Mouse (Mus musculus) embryonic fibroblast, embryonic 13.5 days (primary cell): ENCODE data around the gene Raet1e. TPM values are rescaled to one million over a fixed set of nuclear protein-coding genes. Genes with fewer than 3 reads are reported as not detected.
"Not testable (repeated sequence)": the region's sequence is repeated elsewhere in the genome, so short reads cannot be mapped to it uniquely, and the experiment has no call there.

Experiments
- H3K27ac ChIP-seq: 2 replicates; pipeline ENCODE4 v1.5.1; 2012; ENCODE audit warnings: low read length, control low read depth, inconsistent platforms; ENCODE audit not compliant: insufficient read depth
- H3K4me1 ChIP-seq: 2 replicates; pipeline ENCODE4 v1.6.1; 2011; ENCODE audit warnings: low read length; ENCODE audit not compliant: control insufficient read depth, insufficient read depth
- H3K4me3 ChIP-seq: 2 replicates; pipeline ENCODE4 v1.5.1; 2011; ENCODE audit warnings: mild to moderate bottlenecking, control low read depth, low read length; ENCODE audit not compliant: insufficient read depth
- CTCF ChIP-seq: IDR thresholded peaks from 2 replicates; pipeline ENCODE4 v1.5.1; 2011; ENCODE audit warnings: mild to moderate bottlenecking, control low read depth, low read length, moderate library complexity, borderline replicate concordance; ENCODE audit not compliant: insufficient read depth
- POLR2A ChIP-seq: IDR thresholded peaks from 2 replicates; pipeline ENCODE4 v1.6.1; 2011; ENCODE audit warnings: low read depth, mild to moderate bottlenecking, control low read depth, low read length, moderate library complexity
- polyA plus RNA-seq: library from polyadenylated mRNA; stranded (reverse); fragments of >200 nt; gene quantifications from 2 replicates; pipeline ENCODE4 v1.2.4, GENCODE M21; 2011; ENCODE audit warnings: low read depth; ENCODE audit not compliant: missing spikeins, insufficient read length

The Raet1e gene
- polyA plus RNA-seq, 1 experiment, result 56.9 TPM

DNA sequence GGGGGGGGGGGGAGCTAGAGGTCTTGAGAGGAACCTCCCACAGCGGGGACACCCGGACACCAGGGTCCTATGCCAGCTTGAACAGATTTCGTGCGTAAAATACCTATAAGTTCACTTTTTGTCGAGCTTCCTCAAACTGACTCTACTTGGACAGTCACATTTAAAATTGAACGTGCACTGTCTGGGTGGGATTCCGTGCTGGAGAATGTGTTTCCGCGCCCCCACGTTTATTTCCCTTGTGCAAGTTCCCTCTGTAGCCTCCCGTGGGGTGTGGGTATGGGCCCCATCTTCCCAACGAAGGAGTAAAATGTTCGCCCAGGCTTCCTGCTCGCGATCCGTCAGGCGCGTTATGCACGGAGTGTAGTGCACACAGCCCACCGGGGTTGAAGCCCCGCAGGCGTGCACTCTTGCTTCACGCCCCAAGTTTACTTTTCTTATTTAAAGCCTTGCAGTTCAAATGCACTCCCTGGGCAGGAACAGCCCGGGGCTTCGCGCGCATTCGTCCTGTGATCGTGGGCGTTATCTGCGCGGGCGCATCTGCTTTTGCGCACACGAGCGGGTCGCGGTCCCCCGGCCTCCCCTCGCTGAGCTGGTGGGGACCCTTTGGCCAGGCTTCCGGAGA lies 115.4 kb downstream of the Raet1e start:
- TF ChIP-seq CTCF, result no peak
- no peak for TF ChIP-seq POLR2A
- H3K27ac ChIP-seq, result no peak overlapping the region
- peak overlapping the region; percentile 30; the same call in 1 of the 2 replicates for H3K4me3 ChIP-seq

DNA sequence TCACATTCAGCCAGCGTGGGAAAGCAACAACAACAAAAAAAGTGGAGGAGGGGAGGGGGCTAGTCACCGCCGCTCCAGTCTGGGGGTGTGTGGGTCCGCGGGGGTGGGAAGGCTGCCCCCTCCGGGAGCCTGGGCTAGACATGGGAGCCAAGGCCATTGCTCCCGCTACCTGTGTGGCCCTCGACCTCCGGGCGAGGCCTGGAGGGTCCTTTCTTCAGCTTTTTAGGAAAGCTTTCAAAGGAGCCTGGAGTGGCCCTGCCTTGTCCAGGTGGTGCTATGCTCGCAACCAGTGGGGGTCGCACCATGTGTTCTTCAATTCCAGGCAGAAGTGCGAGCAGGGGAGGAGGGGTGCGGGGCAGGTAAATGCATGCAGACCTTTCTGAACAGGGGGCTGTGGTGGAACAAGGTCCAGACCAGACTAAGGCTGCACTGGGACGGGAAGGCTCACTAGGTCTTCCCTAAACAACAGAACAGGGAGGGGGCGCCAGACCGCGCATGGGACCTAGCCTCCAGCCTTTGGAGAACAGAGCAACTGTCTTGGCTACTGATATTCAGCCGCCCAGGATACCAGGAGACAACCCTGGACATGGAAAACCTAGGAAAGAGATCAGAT lies 116.2 kb downstream of the Raet1e start:
- no peak overlapping the region for H3K27ac ChIP-seq
- H3K4me1 ChIP-seq, result no peaks in the 10 kb centered on the region
- TF ChIP-seq POLR2A (no peak), CTCF (no peak)
- no peak overlapping the region for H3K4me3 ChIP-seq

More for the DNA sequence above, 115.4 kb downstream of the Raet1e start:
- no peaks in the 10 kb centered on the region for H3K4me1 ChIP-seq

DNA sequence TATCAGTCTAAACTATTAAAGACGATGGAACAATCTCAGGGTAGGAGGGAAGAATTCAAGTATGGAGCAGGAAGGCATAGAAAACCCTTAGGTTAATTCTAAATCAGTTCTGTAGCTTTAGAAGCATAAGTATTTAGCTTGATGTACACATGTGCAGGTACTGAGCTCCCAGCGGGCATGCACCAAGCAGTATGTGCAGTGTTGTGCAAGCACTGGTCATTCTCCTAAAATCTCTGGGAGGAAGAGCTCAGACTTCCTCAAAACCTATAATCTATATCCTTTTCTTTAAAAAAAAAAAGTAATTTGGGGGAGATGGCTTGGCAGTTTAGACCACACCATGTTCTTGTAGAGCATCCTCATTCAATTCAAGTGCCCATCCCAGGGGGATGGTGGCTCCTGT lies 120.1 kb downstream of the Raet1e start:
- not testable (repeated sequence) for H3K27ac ChIP-seq, H3K4me3 ChIP-seq, H3K4me1 ChIP-seq

DNA sequence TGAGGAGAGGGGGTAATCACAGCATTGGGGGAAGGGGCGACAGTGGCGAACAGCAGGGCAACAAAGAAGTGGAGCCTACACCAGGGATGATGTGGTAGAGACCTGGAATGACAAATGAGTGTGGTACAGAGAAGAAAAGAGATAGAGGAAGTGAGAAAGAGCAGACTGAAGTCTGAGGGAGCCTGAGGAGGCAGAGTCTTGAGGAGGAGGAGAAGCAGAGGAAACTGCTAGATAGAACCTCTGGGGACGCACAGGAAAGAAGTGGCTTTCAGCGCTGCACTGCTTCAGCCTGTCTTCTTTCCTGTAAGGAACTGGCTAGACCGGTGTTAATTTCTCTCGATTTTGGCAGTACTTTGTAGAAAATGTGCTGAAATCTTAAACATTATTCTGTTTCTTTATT lies 124.4 kb downstream of the Raet1e start:
- TF ChIP-seq POLR2A (no peak), CTCF (no peak)
- Histone ChIP-seq H3K27ac (no peak overlapping the region), H3K4me1 (no peaks in the 10 kb centered on the region), H3K4me3 (no peak overlapping the region)

DNA sequence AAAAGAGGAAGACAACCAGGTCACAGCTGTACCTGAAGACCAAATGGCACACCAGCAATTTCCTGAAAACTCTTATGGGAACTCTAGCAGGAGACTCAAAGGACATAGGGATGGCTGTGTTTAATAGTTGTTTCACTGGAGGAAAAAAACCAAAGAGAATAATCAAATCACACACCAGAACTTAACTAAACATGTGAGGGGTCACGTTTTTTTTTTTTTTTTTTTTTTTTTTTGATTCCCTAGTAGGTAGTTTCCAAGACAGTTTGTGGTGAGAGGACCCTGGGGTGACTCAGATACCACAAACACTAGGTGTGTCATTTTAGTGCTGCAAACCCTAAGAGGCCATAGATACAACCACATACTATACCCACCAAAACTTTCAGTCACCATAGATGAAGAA lies 137.3 kb downstream of the Raet1e start:
- Histone ChIP-seq H3K4me1 (no peaks in the 10 kb centered on the region), H3K27ac (no peak overlapping the region), H3K4me3 (no peak overlapping the region)
- TF ChIP-seq CTCF (no peak), POLR2A (no peak)

DNA sequence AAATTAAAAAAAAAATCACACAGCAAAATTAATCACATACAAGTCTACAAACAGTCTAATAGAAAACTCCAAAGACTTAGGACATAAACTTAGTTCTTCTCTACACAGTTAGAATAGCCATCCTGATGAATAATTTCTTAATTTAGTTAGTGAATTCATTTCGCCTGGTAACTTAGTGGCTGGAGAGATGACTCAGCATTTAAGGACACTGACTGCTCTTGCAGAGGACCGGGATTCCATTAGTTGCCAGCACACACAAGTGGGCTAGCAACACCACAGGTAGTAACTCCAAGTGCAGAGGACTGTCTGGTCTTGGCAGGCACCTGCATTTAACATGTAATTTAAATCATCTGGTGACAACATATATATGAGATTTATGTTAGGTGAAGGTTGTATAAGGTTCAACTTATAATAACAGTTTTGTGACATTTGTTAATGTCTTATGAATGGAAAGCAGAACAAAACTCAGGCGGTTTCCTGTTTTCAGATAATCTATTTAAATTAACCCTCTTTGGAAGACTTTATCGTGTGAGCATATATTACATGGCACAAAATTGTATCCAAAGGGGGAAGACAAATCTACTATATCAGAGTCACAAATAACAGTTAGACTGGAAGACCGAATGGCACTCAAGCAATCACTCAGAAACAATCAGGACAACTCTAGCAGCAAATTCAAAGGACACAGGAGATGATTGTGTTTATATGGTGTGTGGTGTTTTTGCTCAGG lies 138.8 kb downstream of the Raet1e start:
- Histone ChIP-seq H3K4me3 (no peak overlapping the region), H3K4me1 (no peaks in the 10 kb centered on the region), H3K27ac (no peak overlapping the region)
- TF ChIP-seq CTCF, result no peak
- no peak for TF ChIP-seq POLR2A

DNA sequence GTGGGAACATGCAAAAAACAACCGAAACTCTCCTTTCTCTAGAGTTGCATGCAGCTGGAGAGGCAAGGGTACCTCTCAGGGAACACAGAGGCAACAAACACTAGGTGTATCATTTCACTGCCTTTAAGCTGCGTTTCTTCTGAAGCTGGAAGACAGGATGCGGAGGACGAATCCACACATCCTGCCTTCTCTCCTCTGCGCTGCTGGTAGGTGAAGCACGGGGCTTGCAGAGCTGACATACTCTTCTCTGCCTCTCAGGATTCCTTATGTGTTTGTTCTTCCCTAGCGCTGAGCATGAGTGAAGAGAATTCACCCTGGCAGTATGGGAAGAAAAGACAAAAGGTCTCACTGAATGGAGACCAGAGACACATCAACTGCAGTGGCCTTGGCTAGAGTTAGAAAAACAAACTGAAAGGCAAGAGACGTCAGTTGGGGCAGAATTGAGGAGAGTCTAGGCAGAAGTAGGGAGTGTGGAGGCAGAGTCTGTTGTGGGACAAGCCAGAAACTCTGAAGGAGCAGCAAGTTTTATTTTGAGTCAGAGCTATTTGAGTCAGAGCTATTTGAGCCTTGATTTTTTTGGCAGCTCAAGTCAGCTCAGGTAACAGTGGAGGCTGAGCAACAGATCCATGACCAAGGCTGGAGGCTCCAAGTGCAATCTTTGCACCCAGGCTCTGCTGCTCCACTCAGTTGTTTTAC lies 139.5 kb downstream of the Raet1e start:
- H3K27ac ChIP-seq, result no peak overlapping the region
- TF ChIP-seq CTCF, result no peak
- TF ChIP-seq POLR2A, result no peak
- no peaks in the 10 kb centered on the region for H3K4me1 ChIP-seq
- no peak overlapping the region for H3K4me3 ChIP-seq

DNA sequence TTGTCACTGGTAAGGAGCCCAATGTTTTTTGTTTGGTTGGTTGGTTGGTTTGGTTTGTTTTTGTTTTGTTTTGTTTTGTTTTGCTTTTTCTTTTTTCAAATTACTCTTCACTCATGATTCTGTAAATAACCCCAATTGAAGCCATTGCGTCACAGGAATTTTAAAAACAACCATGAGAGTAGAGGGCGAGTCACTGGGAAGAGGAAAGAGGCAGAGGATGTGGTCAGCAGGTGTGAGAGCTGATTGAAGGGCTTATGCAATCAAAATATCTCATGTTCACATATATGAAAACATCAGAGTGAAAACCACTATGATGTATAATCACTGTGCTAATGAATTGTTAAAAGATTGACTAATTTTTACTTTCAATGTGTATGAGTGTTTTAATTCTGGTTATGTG lies 141.0 kb downstream of the Raet1e start:
- H3K4me3 ChIP-seq, result no peak overlapping the region
- no peak overlapping the region for H3K27ac ChIP-seq
- H3K4me1 ChIP-seq, result no peaks in the 10 kb centered on the region
- TF ChIP-seq POLR2A, result no peak
- no peak for TF ChIP-seq CTCF

DNA sequence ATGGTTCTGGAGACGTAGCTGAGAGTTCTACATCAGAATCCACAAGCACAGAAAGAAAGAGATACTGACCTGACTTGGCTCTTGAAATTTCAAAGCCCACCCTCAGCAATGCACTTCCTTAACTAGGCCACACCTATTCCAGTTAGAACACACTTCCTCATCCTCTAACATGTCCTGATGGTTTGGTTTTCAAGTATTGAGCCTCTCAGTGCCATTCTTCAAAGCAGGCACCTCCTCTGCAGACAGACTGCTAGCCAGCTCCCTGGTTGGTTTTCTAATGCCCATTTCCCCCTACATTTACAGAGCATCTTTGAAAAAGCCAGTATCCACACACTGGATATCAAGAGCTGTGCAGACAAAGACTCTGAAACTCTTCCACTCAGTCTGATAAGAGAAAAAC lies 143.3 kb downstream of the Raet1e start:
- TF ChIP-seq CTCF, result no peak
- TF ChIP-seq POLR2A, result no peak
- no peaks in the 10 kb centered on the region for H3K4me1 ChIP-seq

More for the DNA sequence above, 143.3 kb downstream of the Raet1e start:
- Histone ChIP-seq H3K4me3 (no peak overlapping the region), H3K27ac (no peak overlapping the region)
